Mouse (Mus musculus): ENCODE results near the gene Mon1a. TPM values are rescaled to one million over a fixed set of nuclear protein-coding genes. Genes with fewer than 3 reads are reported as not detected.

The Mon1a gene
- 10 to 100 TPM in 1 of 2 experiments, 1 to 10 TPM in 1; 9.4 to 11.4 TPM for total RNA-seq (2023)

GRCm38 (mm10) chr9:107887804-107888266 is at the start of gene Mon1a:
Gene Mon1a, plus strand, starts transcription at chr9:107888151.

GRCm38 (mm10) chr9:107873137-107873536 is 14.8 kb upstream of the Mon1a start, which contains the start of gene Rbm6:
Gene Rbm6, minus strand, starts transcription at chr9:107873237.

GRCm38 (mm10) chr9:107906252-107906966 is 18.5 kb downstream of the Mon1a start, which contains the start of gene Mst1r:
Gene Mst1r, plus strand, starts transcription at chr9:107906873.

GRCm38 (mm10) chr9:107928169-107928568 is 40.2 kb downstream of the Mon1a start, which contains the start of gene Actl11:
Gene Actl11, plus strand, starts transcription at chr9:107928469.

DNA sequence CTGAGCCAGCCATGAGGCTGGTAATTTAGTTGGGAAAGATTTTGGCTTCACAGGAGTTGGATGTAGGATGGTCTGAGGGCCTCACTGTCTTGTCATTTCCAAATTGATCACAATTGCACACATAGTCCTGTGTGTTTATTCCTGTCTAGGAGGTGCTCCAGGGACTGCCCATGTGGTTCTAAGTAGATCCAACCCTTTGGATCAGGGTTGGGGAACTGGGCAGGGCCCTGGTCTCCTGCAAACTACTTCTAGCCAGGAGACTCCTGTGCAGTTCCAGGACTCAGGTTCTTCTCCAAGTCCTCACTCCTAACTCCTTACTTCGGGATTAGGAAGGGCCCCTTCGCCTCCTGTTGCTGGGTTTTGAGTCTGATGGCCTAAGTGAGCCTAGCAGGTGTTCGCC is 47.4 kb downstream of the Mon1a start, which contains the start of gene Camkv:
Camkv (plus strand) TSS at position 301 of the 400 bp plus-strand sequence.

DNA sequence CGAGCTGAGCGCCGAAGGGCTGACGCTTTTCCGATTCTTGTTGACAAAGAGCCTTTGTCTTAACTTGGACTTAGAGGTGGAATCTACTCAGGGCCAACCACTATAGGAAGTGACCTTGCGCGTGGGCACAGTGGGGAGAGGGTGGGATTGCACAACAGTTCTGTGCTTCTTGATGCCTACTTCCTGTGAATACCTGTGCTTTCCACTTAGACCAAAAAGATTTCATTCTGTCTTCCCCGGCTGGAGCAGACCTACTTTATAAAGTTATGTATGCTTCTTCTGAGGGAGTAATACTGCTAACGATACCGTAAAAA is 61.9 kb downstream of the Mon1a start, which contains the start of gene Traip:
Traip (plus strand) TSS at position 215 of the 314 bp plus-strand sequence.

Other genes starting within 250 kb of the Mon1a start
- gene Slc38a3, start 218.6 kb upstream of the Mon1a start, total RNA-seq (2023): not detected
- not detected for gene Gnat1, start 208.4 kb upstream of the Mon1a start, total RNA-seq (2023)
- gene Sema3f, start 177.7 kb upstream of the Mon1a start, total RNA-seq (2023): under 1 TPM in 1 of 2 experiments, not detected in 1; 0.53 TPM
- 100 to 1,000 TPM; 165 to 173 TPM for gene Rbm5, start 117.2 kb upstream of the Mon1a start, total RNA-seq (2023)
- gene Rbm6, start 14.9 kb upstream of the Mon1a start, total RNA-seq (2023): 10 to 100 TPM; 57.7 to 60.7 TPM
- 1 to 10 TPM; 1.1 to 3.0 TPM for gene Mst1r, start 18.7 kb downstream of the Mon1a start, total RNA-seq (2023)
- gene Actl11, start 40.3 kb downstream of the Mon1a start, total RNA-seq (2023): not detected
- gene Camkv, start 47.5 kb downstream of the Mon1a start, total RNA-seq (2023): not detected
- gene Traip, start 62.0 kb downstream of the Mon1a start, total RNA-seq (2023): 10 to 100 TPM; 13.2 to 15.8 TPM
- gene Uba7, start 87.4 kb downstream of the Mon1a start, total RNA-seq (2023): 10 to 100 TPM; 69.2 to 70.8 TPM
- gene Gm20661, start 94.9 kb downstream of the Mon1a start, total RNA-seq (2023): not detected
- 1 to 10 TPM; 1.9 to 3.2 TPM for gene Inka1, start 97.7 kb downstream of the Mon1a start, total RNA-seq (2023)
- under 1 TPM in 1 of 2 experiments, not detected in 1; 0.42 TPM for gene Cdhr4, start 104.3 kb downstream of the Mon1a start, total RNA-seq (2023)
- not detected for gene Gm20662, start 108.2 kb downstream of the Mon1a start, total RNA-seq (2023)
- gene Ip6k1, start 114.3 kb downstream of the Mon1a start, total RNA-seq (2023): 100 to 1,000 TPM; 111 to 126 TPM
- gene Gmppb, start 161.1 kb downstream of the Mon1a start, total RNA-seq (2023): 10 to 100 TPM; 20.3 to 21.2 TPM
- gene Amigo3, start 165.0 kb downstream of the Mon1a start, total RNA-seq (2023): 1 to 10 TPM; 3.6 to 4.7 TPM
- gene Mst1, start 192.3 kb downstream of the Mon1a start, total RNA-seq (2023): under 1 TPM in 1 of 2 experiments, not detected in 1; 0.20 TPM
- gene Rnf123, start 195.2 kb downstream of the Mon1a start, total RNA-seq (2023): 10 to 100 TPM; 61.5 to 70.0 TPM
- 10 to 100 TPM; 43.3 to 53.5 TPM for gene Apeh, start 206.5 kb downstream of the Mon1a start, total RNA-seq (2023)